Mouse (Mus musculus) neural tube, embryonic 14.5 days (tissue): Measurements from ENCODE around the gene Rabep1. TPM values are rescaled to one million over a fixed set of nuclear protein-coding genes. Genes with fewer than 3 reads are reported as not detected.

ENCODE experiments used
- ATAC-seq: fragments of 200-750 bp; cut with Nextera tagmentation; 2 replicates; pipeline ENCODE4 v1.8.0; 2017; ENCODE audit warnings: low read depth, mild to moderate bottlenecking, moderate TSS enrichment, moderate library complexity
- H3K27ac ChIP-seq: fragments of 300-500 bp; sonication (generic); 2 replicates; pipeline ENCODE4 v1.5.1; 2014; ENCODE audit warnings: low read depth, mild to moderate bottlenecking, control low read depth, low read length, moderate library complexity, mixed read lengths
- H3K27me3 ChIP-seq: fragments of 300-500 bp; sonication (generic); 2 replicates; pipeline ENCODE4 v1.6.1; 2014; ENCODE audit warnings: low read length; ENCODE audit not compliant: control insufficient read depth, insufficient read depth
- H3K36me3 ChIP-seq: fragments of 300-500 bp; sonication (generic); 2 replicates; pipeline ENCODE4 v1.6.1; 2014; ENCODE audit warnings: low read length, mixed read lengths; ENCODE audit not compliant: control insufficient read depth, insufficient read depth
- H3K4me1 ChIP-seq: fragments of 300-500 bp; sonication (generic); 2 replicates; pipeline ENCODE4 v1.6.1; 2014; ENCODE audit warnings: low read length; ENCODE audit not compliant: control insufficient read depth, insufficient read depth
- H3K4me2 ChIP-seq: fragments of 300-500 bp; sonication (generic); 2 replicates; pipeline ENCODE4 v1.6.1; 2014; ENCODE audit warnings: mild to moderate bottlenecking, low read depth, low read length, control low read depth
- H3K4me3 ChIP-seq: fragments of 300-500 bp; sonication (generic); 2 replicates; pipeline ENCODE4 v1.5.1; 2014; ENCODE audit warnings: low read depth, low read length, control low read depth, mixed read lengths
- H3K9ac ChIP-seq: fragments of 300-500 bp; sonication (generic); replicated peaks from 2 replicates; pipeline ENCODE4 v1.6.1; 2014; ENCODE audit warnings: low read depth, mild to moderate bottlenecking, control low read depth, low read length, mixed read lengths
- H3K9me3 ChIP-seq: fragments of 300-500 bp; sonication (generic); 2 replicates; pipeline ENCODE4 v1.6.1; 2016; ENCODE audit warnings: low read length; ENCODE audit not compliant: control insufficient read depth
- WGBS: fragments of 180-500 bp; shearing (Covaris S2); extraction: QIAGEN DNeasy Blood & Tissue Kit; methylation state at CpG from one replicate; pipeline ENCODE4 v1.1.7; 2014; 5-methylcytosine and 5-hydroxymethylcytosine counted together
- polyA plus RNA-seq: library from polyadenylated mRNA; unstranded; fragments of >200 nt; fragmentation: Nextera tagmentation; extraction: Ambion mirVana; gene quantifications from 2 replicates; pipeline ENCODE4 v1.2.1, GENCODE M21; 2014

The Rabep1 gene
- polyA plus RNA-seq, 1 experiment from 2014 or later, result 80.7 TPM

GRCm38 (mm10) chr11:70906681-70907080 is 62.1 kb downstream of the Rabep1 start:
- 92% methylated on average over 3 of the region's 3 CpGs for WGBS
- H3K4me3 ChIP-seq, result no peak overlapping the region
- H3K9ac ChIP-seq, result no peak overlapping the region
- no peak overlapping the region for H3K27ac ChIP-seq
- no peaks in the 10 kb centered on the region for H3K4me1 ChIP-seq
- no peak overlapping the region for H3K4me2 ChIP-seq
- H3K27me3 ChIP-seq, result no peaks in the 10 kb centered on the region
- no peak for ATAC-seq
- peaks cover 13% of the 10 kb centered on the region for H3K36me3 ChIP-seq
- no peaks in the 10 kb centered on the region for H3K9me3 ChIP-seq

DNA sequence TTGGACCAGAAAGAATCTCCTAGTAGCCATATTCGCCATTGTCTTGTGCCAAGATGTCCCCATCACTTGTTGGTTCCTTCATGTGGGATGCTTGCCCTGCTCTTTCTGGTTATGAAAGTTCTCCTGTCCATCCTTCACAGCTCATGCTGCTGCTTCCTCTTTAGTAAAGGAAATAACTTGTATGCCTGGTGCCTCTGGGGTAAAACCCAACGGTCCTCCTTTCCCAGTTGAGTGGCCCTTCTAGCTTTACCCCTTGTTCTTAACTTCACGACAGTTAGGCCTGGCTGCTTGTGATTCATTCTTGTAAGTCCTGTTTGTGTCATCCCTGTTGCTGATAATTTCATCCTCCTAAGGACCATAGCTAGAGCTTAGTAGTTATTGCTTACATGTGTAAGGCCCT is 66.7 kb downstream of the Rabep1 start:
- peaks cover 13% of the 10 kb centered on the region for H3K36me3 ChIP-seq
- H3K4me3 ChIP-seq, result no peak overlapping the region
- H3K4me2 ChIP-seq, result no peak overlapping the region
- H3K4me1 ChIP-seq, result no peaks in the 10 kb centered on the region
- WGBS, result 96% methylated on average over 3 of the region's 3 CpGs
- no peaks in the 10 kb centered on the region for H3K9me3 ChIP-seq
- H3K9ac ChIP-seq, result no peak overlapping the region
- H3K27ac ChIP-seq, result no peak overlapping the region
- no peak for ATAC-seq
- no peaks in the 10 kb centered on the region for H3K27me3 ChIP-seq

GRCm38 (mm10) chr11:70911920-70912319 is 67.3 kb downstream of the Rabep1 start:
- no peak overlapping the region for H3K27ac ChIP-seq
- no peak overlapping the region for H3K4me3 ChIP-seq
- WGBS, result 82% methylated on average over 1 of the region's 1 CpGs
- no peak for ATAC-seq
- H3K27me3 ChIP-seq, result no peaks in the 10 kb centered on the region
- H3K36me3 ChIP-seq, result peaks cover 13% of the 10 kb centered on the region
- no peaks in the 10 kb centered on the region for H3K9me3 ChIP-seq
- no peaks in the 10 kb centered on the region for H3K4me1 ChIP-seq
- no peak overlapping the region for H3K9ac ChIP-seq
- no peak overlapping the region for H3K4me2 ChIP-seq

DNA sequence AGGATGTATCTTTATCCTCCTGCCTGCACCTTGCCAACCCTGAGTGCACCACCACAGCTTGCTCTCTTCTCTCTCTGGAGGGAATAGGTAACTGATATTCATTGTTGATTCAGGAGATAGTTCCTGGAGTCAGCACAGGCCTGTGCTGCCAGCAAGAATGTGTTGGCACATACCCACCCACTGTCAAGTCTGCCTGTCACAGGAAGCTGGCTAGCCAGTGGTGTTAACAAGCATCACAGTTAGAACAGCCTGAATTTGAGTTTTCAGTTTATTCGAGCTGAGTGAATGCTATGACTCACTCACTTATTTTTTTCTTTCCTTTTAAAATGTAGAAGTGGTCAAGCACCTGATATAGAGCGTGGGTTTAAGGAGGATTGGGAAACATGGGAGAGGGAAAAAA is 73.3 kb downstream of the Rabep1 start:
- no peak for ATAC-seq
- H3K27me3 ChIP-seq, result no peaks in the 10 kb centered on the region
- 92% methylated on average over 2 of the region's 2 CpGs for WGBS
- no peak overlapping the region for H3K9ac ChIP-seq
- H3K4me2 ChIP-seq, result no peak overlapping the region
- H3K36me3 ChIP-seq, result peaks cover 20% of the 10 kb centered on the region
- H3K4me1 ChIP-seq, result no peaks in the 10 kb centered on the region
- no peak overlapping the region for H3K27ac ChIP-seq
- no peaks in the 10 kb centered on the region for H3K9me3 ChIP-seq
- no peak overlapping the region for H3K4me3 ChIP-seq

- WGBS, result 94% methylated on average over 4 of the region's 4 CpGs
- H3K27me3 ChIP-seq, result no peaks in the 10 kb centered on the region
- H3K36me3 ChIP-seq, result peaks cover 29% of the 10 kb centered on the region
- no peak overlapping the region for H3K27ac ChIP-seq
- H3K9ac ChIP-seq, result no peak overlapping the region
- no peak overlapping the region for H3K4me3 ChIP-seq
- no peaks in the 10 kb centered on the region for H3K4me1 ChIP-seq
- no peak overlapping the region for H3K4me2 ChIP-seq
- no peak for ATAC-seq
- H3K9me3 ChIP-seq, result no peaks in the 10 kb centered on the region
Measured at GRCm38 (mm10) chr11:70919524-70919923, 74.9 kb downstream of the Rabep1 start.

GRCm38 (mm10) chr11:70931461-70931860 is 86.9 kb downstream of the Rabep1 start:
- no peak overlapping the region for H3K4me3 ChIP-seq
- H3K9ac ChIP-seq, result no peak overlapping the region
- no peak for ATAC-seq
- no peak overlapping the region for H3K27ac ChIP-seq
- H3K4me1 ChIP-seq, result no peaks in the 10 kb centered on the region
- peaks cover 31% of the 10 kb centered on the region for H3K36me3 ChIP-seq
- 77% methylated on average over 5 of the region's 5 CpGs for WGBS
- H3K27me3 ChIP-seq, result no peaks in the 10 kb centered on the region
- H3K4me2 ChIP-seq, result no peak overlapping the region
- no peaks in the 10 kb centered on the region for H3K9me3 ChIP-seq

DNA sequence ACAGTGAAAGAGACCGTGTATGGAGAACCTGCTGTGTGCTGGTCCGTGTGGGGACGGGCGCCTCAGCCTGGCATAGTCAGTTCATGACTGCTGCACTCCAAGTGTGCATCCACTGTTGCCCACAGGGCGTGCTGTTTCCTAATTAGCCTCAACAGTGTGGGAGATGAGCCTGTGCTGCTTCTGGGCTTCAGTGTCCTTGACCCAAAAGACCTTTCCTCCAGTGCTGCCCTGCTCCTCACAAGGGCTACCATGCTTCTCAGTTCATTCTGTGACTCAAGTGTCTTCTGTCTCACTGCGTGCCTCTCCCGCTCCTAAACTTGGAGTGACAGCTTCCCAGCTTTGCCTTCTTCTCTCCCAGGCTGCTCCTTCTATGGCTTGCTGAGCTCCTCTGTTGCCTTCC is 90.7 kb downstream of the Rabep1 start:
- Histone ChIP-seq H3K9me3 (no peaks in the 10 kb centered on the region), H3K9ac (no peak overlapping the region), H3K27ac (no peak overlapping the region), H3K4me2 (no peak overlapping the region), H3K27me3 (no peaks in the 10 kb centered on the region), H3K4me1 (no peaks in the 10 kb centered on the region), H3K36me3 (peaks cover 50% of the 10 kb centered on the region), H3K4me3 (no peak overlapping the region)
- 92% methylated on average over 7 of the region's 7 CpGs for WGBS
- ATAC-seq, result no peak

DNA sequence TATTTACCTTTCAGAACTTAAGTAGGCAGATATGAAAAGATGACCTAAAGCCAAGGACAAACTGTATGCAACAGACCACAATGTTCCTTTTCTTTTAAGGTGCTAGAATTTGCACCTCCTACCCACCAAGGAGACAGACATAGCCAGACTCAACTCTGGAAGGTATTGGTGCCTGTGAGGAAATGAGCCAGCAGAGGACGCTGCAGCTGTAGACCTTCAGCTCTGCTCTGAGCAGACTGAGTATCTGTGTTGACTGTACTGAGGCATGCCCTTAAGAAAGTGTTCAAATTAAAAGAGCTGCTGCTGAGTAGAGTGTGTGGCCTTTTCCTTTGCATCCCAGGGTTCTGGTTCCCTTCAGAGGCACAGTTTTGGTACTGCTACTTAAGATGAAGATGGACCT is 98.0 kb downstream of the Rabep1 start:
- Histone ChIP-seq H3K36me3 (peaks cover 70% of the 10 kb centered on the region), H3K27me3 (no peaks in the 10 kb centered on the region), H3K9ac (no peak overlapping the region), H3K4me3 (no peak overlapping the region), H3K4me1 (no peaks in the 10 kb centered on the region), H3K4me2 (no peak overlapping the region), H3K27ac (no peak overlapping the region), H3K9me3 (no peaks in the 10 kb centered on the region)
- 81% methylated on average over 1 of the region's 1 CpGs for WGBS
- ATAC-seq, result no peak

DNA sequence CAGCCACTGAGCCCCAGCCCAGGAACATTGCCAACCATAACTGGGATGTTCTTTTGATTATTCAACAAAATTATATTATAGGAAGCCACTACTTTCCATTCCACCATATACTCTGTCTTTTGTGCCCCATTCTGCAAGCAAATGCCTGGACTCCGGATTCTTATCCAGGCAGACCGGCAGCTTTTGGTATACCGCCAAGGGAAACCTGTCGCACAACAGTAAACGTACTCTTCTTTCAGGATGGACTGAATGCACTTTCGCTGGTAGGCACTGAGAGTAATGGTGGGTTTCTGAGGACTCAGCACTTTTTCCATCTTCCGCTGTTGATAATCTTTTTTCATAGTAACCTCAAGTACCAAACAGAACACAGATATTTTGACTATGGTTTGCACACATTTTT is 99.1 kb downstream of the Rabep1 start:
- H3K27me3 ChIP-seq, result no peaks in the 10 kb centered on the region
- 92% methylated on average over 7 of the region's 7 CpGs for WGBS

More for the DNA sequence above, 99.1 kb downstream of the Rabep1 start:
- H3K36me3 ChIP-seq, result peaks cover 68% of the 10 kb centered on the region
- H3K4me2 ChIP-seq, result no peak overlapping the region
- ATAC-seq, result no peak
- H3K4me3 ChIP-seq, result no peak overlapping the region
- no peak overlapping the region for H3K27ac ChIP-seq
- H3K9ac ChIP-seq, result no peak overlapping the region
- H3K9me3 ChIP-seq, result no peaks in the 10 kb centered on the region
- H3K4me1 ChIP-seq, result no peaks in the 10 kb centered on the region
